Mouse (Mus musculus) spleen, adult 12 weeks (tissue): ENCODE results near the gene Plekhg2.
"Not testable (repeated sequence)": the region's sequence is repeated elsewhere in the genome, so short reads cannot be mapped to it uniquely, and the experiment has no call there.

ENCODE experiments used
- DNase-seq: peaks from one replicate; pipeline ENCODE4 v3.0.0; 2022; ENCODE audit warnings: low spot score

Plekhg2 gene

DNA sequence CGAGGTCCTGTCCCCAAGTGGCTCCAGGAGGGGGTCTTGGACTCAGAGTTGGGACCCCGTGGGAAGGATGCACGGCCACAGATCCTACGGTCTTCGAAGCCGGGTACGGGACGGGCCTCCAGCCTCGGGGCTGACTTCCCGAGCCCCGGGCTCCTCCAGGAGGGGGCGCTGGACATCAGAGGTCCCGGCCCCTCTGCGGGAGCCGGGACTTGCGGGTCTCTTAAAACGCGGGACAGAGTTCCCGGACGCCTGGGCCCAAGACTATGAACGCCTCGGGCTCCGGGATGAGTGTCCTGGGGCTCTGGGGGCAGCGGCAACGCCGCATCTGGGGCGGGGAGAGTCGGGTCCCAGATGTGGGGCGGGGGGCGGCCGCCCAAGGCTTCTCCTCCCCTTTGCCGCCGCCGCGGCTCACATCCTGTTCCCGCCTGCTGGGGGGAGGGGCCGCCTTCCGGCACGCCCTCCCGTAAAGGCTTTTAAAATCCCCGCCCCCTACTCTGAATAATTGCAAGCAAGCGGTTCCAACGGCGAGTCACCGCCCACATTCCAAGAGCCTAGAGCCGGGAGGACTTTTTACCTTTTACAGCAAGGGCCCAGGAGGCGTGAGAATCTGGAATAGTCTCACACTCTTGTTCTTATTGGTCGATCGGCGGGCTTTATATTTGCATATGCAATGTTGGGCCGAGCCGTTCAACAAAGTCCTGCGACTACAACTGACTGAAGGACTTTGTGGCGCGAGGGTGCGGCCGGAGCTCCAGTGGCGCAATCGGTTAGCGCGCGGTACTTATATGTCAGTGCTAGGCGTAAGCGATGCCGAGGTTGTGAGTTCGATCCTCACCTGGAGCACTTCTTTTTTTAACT, at the start of gene Plekhg2:
TSS of gene Plekhg2 (minus strand) at position 349 of the 858 bp plus-strand sequence.
- peak; percentile 94 for DNase-seq

DNA sequence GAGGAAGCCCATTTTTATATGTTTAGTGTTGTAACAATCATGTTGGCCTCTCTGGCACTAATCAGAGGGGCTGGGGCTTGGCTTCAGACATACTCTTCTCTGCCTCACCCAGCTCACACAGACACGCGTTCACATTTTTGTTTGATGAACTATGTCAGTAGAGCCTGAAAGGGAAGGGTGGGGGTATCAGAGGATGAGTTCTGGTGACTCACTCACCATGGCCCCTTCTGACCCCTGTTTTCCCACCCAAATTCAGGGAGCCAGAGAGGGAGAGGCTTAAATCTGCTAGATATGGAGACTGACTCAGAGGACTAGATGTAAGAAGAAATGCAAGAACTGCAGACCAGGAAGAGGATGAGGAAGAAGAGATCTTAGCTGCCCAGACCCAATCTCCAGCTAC, 47.0 kb upstream of the Plekhg2 start:
- DNase-seq, result no peak

DNA sequence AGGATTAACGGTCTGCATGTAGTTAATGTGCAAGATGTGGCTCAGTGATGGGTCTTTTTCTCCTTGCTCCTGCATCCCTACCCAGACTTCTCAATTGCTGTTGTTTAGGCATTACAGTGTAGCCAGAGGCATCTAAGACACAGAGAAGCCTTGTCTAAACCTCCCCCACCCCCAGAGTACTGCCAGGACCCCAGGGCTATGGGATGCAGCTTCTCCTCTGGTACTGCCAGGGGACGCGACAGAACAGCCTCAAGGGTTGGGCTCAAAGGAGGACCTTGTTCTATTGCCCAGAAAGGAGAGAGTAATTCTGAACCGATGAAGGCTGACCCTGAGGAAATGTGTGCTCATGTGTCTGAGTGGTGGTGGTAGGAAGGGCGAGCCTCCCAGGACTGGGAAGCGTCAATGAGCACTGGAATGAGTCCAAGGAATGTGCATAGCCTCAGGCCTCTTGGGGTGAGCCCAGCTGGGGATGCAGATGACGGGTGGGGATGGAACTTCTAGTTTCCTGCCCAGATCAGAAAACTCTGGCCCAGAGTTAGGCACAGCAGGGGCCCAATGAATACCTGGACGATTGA, 45.8 kb upstream of the Plekhg2 start:
- no peak for DNase-seq

DNA sequence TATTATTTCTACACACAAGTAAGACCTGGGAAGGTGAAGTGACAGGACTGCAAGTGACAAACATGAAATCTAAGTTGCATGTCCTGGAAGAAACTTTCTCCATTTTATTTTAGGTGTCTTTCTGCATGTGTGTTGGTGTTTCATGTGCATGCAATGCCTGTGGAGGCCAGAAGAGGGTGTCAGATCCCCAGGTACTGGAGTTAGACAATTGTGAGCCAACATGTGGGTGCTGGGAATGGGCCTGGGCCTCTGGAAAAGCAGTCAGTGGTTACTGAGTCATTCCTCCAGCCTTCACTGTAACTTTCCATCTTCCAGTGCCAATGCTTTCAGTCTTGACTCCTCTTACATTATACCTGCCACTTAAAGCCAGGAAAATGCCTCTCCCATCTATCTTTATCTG, 45.0 kb upstream of the Plekhg2 start:
- DNase-seq, result no peak

DNA sequence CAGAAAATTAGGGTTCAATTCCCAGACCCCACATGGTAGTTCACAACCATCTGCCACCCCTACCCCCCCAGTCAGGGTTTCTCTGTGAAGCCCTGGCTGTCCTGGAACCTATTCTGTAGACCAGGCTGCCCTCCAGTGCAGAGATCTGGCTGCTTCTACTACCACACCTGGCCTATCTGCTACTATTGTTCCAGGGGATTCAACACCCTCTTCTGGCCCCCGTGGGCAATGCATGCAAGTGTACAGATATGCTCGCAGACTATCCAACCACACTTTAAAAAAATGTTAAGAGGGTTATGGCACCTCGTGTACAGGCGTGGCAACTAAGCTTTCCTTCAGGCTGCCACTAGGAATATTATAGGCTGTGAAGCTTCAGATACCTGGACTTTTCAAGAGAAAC, 40.4 kb upstream of the Plekhg2 start:
- no peak for DNase-seq

DNA sequence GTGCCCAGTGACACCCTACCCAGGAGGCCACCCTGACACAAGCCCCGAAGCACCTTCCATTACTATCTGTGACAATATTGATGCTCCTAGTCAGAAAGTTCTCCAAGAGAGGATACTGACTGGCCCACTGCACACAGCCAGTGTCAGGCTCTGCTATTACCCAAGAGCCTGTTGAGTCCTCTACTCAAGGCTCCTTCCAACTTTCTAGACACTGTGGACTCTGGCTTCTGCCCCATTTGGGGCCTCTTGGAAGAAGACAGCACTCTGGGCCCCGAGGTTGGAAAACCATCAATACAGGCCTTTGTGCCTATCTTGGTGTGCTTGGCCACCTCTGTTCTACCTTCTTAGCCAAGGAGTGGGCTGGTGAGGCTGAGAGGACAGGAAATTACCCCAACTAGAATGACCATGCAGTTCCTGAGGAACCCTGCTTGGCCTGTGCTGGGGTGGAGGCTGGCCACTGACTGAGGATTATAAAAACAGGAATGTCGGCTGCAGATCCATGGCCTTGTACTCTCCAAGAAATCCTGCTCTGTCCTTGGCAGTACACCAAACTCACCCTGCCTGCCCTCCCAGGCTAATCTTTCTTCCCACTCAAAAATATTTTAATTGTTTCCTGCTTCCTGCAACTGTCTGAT, 38.6 kb upstream of the Plekhg2 start:
- no peak for DNase-seq

DNA sequence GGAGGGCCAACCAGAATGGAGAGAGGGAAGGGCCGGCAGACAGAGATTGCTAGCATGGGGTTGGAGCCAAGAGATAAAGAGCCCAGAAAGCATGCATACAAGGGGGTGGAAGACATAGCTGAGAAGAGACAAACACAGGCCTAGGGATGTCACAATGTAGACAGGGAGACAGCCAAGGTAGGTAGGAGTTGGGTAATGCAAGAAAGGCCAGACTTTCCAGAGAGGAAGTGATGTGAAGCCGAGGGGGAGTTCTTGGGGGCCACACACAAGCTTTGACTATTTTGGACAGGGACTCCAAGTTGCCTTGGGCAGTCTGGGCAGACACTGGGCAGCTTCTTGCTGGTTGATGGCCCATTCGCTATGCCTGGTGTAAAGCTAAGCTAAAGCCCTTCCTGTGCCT, 29.5 kb upstream of the Plekhg2 start:
- no peak for DNase-seq

DNA sequence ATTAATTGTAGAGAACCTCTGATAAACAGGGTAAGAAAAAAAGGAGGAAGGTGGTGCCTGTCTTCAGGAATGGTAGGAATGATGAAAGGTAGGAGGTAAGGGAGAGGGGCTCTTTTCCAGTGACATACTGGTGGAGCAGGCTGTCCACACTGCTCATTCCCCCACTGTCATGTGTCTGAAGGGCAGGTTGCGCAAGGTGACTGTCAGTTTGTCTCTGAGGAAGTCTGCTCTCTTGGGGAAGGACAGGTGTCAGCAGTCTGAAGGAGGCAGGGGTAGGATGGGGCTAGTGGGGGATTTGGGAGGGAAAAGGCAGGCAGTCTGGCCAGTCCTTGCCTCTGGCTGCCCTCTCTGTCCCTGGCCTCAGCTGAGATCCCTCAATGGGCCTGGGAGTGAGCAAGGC, 28.6 kb upstream of the Plekhg2 start:
- DNase-seq, result no peak

DNA sequence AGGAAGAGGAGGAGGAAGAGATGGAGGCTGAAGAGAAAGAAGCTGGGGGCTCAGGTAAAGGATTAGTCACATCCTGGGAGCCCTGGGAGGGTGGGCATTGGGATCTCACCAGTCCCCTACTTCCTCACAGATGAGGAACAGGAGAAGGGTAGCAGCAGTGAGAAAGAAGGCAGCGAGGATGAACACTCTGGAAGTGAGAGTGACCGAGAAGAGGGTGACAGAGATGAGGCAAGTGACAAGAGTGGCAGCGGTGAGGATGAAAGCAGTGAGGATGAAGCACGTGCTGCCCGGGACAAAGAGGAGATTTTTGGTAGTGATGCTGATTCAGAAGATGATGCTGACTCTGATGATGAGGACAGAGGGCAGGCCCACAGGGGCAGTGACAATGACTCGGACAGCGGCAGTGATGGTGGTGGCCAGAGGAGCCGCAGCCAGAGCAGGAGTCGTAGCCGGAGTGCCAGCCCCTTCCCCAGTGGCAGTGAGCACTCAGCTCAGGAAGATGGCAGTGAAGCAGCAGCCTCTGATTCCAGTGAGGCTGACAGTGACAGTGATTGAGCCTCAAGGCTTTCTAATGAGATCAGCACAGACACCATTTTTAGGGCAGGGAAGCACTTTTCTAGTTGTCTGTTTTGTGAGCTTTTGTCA, 26.4 kb upstream of the Plekhg2 start:
- DNase-seq, result no peak

DNA sequence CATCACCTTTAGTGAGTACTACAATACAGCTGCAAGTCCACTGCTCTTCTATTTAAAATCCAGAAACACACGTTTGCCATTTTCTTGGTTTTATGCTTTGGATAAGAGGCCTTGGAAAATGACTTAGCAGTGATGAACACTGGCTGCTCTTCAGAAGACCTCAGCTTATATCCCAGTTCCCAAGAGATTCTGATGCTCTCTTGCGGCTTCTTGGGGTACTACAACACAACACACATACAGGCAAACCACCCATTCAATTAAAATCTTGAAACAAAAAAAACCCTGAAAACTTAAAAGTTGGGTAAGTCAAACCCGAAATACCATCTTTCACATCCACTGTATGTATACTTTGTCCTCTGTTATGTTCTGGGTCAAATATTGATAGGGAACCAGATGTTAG, 25.6 kb upstream of the Plekhg2 start:
- DNase-seq, result no peak

DNA sequence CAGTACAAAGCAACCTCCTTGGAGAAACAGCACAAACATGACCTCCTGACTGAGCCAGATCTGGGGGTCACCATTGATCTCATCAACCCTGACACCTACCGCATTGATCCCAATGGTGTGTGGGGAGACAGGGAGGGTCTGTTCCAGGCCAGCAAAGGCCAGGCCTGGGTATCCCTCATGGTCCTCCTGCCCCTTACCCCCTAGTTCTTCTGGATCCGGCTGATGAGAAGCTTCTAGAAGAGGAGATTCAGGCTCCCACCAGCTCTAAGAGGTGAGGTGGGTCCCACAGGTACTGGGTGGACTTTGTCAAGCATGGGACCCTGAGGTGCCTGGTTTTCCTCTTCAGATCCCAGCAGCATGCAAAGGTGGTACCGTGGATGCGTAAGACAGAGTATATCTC, 23.0 kb upstream of the Plekhg2 start:
- no peak for DNase-seq

DNA sequence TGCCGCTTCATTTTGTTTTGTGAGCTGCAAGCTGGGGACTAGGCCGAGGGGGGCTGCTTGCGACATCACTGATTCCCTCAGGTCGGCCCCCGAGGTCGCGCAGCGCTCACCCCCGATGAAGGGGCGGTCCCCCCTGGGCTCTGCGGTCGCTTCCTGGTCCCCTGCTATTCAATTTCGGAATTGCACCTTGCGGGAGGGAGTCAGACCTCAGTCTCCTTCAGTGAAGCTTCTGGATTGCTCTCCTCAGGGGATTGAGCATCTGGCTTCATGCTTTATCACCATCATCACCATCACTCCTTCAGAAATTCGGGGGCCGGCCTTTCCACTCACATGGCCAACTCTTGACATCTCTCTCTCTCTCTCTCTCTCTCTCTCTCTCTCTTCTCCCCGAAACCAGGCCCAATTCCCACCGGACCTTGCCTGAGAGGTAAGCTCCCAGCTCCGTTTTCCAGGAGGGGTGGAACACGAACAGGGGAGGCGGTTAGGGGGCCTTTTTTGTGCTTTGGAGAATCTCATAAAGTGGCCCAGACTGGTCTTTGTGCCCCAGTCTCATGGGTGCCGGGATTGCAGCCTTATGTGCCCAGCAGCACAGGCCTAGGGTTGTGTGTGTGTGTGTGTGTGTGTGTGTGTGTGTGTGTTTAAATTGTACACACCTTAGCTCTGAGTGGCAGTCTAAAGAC, 21.0 kb upstream of the Plekhg2 start:
- DNase-seq, result no peak

DNA sequence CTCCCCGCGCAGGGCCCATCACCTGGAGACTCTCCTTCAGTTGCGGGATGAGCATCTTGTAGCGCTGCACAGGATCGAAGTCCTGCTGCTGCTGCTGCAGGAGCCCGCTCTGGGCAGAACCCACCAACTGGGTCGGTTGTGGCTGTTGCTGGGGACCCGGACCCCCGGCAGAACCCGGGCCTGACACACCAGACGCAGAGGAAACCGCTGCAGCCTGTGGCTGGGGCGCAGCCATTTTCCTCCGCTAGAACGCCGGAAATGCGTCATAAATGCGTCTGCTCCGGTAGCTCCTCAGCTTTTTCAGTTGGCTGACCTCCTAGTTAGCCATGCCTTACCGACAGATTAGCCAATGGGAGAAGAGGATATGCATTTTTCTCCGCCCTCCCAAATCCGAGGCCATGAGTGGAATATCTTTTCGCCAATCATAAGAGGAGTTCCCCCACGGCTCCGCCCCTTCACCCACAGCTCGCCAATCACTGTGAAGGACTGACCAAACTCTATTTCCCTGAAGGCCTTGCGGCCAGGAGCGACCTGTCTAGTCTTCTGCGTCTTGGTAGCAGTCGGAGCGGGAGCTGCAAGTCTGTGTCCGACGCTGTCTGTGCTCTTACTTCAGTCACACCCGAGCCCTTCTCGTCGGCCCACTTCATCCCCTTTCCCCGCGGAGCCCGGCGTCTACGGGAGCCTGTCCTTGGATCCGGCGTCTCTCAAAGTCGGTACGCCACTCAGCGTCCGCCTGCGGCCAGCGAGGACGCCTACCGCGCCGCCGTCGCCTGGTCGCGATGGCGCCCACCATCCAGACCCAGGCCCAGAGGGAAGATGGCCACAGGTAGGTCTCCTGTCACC, 20.3 kb upstream of the Plekhg2 start, which contains the start of the genes Med29 and Paf1:
TSS of gene Med29 (minus strand) at position 280 of the 843 bp plus-strand sequence.
TSS of gene Paf1 (plus strand) at position 523 of the 843 bp plus-strand sequence.
- DNase-seq, result peak; percentile 93

DNA sequence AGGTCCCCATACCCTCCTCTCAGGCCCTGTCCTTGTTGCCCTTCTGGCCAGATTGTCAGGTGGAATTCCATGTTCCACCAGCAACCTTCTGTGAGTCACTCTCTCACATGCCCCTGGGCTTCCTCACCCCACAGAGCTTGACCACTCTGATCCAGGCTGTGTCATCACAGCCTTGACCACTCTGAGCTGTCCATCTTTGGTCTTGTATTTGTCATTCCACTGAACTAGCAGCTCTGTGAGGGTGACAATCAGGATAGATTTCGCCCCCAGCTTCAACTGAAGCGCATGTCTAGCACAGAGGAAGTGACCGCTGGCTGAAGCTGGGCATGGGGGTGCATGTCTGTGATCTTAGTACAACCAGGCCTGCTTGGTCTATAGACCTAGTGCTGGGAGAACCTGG, 17.9 kb upstream of the Plekhg2 start:
- no peak for DNase-seq

DNA sequence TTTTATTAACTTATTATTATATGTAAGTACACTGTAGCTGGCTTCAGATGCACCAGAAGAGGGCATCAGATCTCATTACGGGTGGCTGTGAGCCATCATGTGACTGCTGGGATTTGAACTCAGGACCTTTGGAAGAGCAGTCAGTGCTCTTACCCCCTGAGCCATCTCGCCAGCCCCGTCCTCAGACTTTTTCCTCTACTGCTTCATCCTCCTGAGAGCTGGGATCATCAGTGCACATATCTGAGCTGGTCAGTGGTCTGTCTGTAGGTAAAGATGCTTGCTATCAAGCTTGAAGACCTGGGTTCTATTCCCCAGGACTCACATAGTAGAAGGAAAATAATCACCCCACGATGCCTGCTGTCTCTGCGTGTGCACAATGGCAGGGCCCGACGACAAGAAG, 15.0 kb upstream of the Plekhg2 start:
- DNase-seq, result not testable (repeated sequence)

DNA sequence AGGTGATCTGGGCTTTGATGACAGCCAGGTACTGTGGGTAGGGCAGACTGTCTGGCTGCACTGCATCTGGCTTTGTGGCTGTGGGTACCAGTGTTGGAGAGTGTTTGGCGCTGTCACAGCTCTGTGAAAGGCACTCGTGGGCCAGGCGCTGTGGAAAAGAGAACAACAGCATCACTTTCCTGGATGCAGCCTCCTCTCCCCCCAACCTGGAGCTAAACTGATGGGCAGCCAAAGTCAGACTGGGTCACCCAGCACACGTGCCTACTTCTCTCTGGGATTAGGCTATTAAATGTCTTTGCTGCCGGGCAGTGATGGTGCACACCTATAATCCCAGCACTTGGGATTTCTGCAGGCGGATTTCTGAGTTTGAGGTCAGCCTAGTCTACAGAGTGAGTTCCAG, 14.5 kb upstream of the Plekhg2 start:
- not testable (repeated sequence) for DNase-seq

DNA sequence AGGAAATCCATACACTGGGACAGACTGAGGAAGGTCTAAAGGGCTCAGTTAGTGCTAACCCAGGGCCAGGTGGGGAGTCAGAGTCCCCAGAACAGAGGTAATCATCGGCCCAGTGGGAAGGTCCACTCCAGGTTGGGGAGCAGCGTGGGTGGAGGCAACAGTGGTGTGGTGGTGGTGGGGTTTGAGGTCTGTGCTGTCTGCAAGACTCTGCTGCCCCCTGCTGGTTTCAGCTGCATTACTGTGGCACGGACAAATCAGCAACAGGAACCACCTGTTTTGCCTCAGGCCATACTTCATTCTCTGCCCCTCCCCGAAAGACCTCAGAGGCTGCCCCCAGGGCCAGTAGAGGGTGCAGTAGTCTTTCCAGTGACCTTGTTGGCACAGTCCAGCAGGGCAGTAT, 14.1 kb upstream of the Plekhg2 start:
- peak; percentile 73 for DNase-seq

DNA sequence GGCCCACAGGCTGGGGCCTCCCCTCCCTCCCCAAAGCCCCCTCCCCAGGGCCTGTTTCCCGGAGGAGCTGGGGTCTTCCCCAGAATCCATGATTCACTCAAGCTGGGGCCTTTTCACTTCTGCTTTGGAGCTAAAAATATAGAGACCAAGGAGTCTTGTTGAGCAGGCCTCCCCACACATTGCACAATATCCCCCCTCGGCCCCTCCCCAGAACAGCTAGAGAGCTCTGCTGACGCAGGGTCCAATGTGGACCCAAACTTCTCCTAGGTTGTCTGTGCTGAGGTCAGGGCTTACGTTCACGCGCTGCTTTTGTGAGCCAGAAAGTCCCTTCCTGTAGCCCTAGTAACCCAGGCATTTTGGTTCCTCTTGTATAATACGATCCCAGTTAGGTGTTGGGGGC, 13.6 kb upstream of the Plekhg2 start:
- DNase-seq, result no peak

DNA sequence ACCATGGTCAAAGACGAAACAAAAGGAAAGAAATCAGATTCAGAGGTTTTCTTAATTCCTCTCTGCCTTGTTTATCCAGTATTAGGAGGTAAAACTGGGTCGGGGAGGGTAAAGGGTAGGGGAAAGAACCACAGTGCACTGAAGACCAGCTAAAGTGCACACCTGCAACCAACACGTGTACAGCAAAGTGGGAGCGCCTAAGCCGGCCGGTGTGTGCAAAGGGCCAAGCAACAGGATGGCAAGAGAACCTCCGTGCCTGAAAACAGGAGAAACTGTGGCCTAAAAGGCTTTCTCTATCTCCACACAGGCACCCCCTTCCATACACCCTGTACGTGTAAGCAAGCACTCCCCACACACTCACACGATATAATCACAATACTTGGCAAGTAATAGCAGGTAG, 12.8 kb upstream of the Plekhg2 start:
- no peak for DNase-seq

DNA sequence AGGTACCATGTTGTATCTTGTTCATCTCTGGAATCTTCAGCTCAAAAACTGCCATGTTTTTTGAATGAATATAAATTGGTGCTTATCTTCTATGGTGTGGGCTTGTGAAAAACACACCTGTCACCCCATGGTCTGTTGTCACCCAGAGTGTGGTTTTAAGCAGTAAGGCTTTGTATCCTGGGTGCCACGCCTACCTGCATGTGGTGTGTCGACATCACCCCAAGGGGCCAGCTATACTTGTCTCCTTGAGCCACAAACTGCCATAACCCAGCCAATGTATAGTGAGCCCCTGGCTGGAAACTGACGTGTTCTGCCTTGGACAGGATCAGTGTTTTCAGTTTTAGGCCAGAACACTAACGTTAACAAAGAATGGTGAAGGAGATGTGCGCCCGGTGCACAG, 11.8 kb upstream of the Plekhg2 start:
- DNase-seq, result no peak

DNA sequence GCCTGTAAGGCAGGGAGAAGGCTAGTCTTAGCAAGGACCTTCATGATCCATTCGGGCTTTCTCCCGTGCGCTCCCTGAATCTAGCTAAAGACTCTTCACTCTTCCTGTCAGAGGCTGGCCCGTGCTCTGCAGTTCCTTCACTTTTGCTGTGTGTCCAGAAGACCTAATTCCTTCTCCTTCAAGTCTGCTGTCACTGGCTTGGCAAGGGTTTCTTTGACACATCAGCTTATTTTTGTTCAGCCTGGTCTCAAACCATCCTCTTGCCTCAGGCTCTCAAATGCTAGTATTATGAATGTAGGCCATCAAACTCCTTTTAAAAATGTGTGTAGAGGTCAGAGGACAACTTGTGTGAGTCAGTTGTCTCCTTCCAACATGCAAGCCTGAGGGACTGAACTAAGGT, 11.2 kb upstream of the Plekhg2 start:
- no peak for DNase-seq
